Mouse (Mus musculus) spleen, adult 2 months (tissue): ENCODE results near the gene Wfdc21. TPM values are rescaled to one million over a fixed set of nuclear protein-coding genes. Genes with fewer than 3 reads are reported as not detected.

Experiments used
- DNase-seq, 2 experiments: peaks; one replicate each; pipeline versions ENCODE4 v3.0.0 to v3.0.0-alpha.2; 2012 to 2021; ENCODE audit warnings: low spot score in 2 of 2, low read depth in 1 of 2
- H3K27ac ChIP-seq: fragments of 200-500 bp; 2 replicates; pipeline ENCODE4 v1.5.1; 2012; ENCODE audit warnings: low read length, inconsistent platforms; ENCODE audit not compliant: insufficient read depth
- H3K27me3 ChIP-seq: fragments of 200-500 bp; 2 replicates; pipeline ENCODE4 v1.6.1; 2012; ENCODE audit warnings: mild to moderate bottlenecking, moderate library complexity, low read length, inconsistent platforms; ENCODE audit not compliant: control insufficient read depth, insufficient read depth
- H3K36me3 ChIP-seq: fragments of 200-500 bp; 2 replicates; pipeline ENCODE4 v1.6.1; 2012; ENCODE audit warnings: mild to moderate bottlenecking, low read length, inconsistent platforms; ENCODE audit not compliant: control insufficient read depth, insufficient read depth
- H3K4me1 ChIP-seq: fragments of 200-500 bp; 2 replicates; pipeline ENCODE4 v1.6.1; 2011; ENCODE audit warnings: inconsistent platforms; ENCODE audit not compliant: control insufficient read depth, insufficient read depth, insufficient read length
- H3K4me3 ChIP-seq: fragments of 200-500 bp; 2 replicates; pipeline ENCODE4 v1.5.1; 2011; ENCODE audit warnings: mild to moderate bottlenecking, inconsistent platforms; ENCODE audit not compliant: insufficient read depth, insufficient read length; ENCODE audit errors: extremely low read depth
- CTCF ChIP-seq: fragments of 200-500 bp; IDR thresholded peaks from 2 replicates; pipeline ENCODE4 v1.5.1; 2011; ENCODE audit warnings: mild to moderate bottlenecking, inconsistent platforms; ENCODE audit not compliant: insufficient read depth, insufficient read length, insufficient replicate concordance; ENCODE audit errors: extremely low read depth
- POLR2A ChIP-seq: fragments of 200-500 bp; IDR thresholded peaks from 2 replicates; pipeline ENCODE4 v1.6.1; 2011; ENCODE audit warnings: low read depth, low read length, inconsistent platforms
- WGBS: fragments of 180-500 bp; shearing (Covaris S2); methylation state at CpG from one replicate; pipeline ENCODE4 v1.1.7; 2018; 5-methylcytosine and 5-hydroxymethylcytosine counted together
- polyA plus RNA-seq: library from polyadenylated mRNA; depleted of rRNA; stranded (reverse); fragments of >200 nt; gene quantifications from 2 replicates; pipeline ENCODE4 v1.2.3, GENCODE M21; 2012; rRNA removed

Gene Wfdc21
- polyA plus RNA-seq, 1 experiment: 17.1 TPM

DNA sequence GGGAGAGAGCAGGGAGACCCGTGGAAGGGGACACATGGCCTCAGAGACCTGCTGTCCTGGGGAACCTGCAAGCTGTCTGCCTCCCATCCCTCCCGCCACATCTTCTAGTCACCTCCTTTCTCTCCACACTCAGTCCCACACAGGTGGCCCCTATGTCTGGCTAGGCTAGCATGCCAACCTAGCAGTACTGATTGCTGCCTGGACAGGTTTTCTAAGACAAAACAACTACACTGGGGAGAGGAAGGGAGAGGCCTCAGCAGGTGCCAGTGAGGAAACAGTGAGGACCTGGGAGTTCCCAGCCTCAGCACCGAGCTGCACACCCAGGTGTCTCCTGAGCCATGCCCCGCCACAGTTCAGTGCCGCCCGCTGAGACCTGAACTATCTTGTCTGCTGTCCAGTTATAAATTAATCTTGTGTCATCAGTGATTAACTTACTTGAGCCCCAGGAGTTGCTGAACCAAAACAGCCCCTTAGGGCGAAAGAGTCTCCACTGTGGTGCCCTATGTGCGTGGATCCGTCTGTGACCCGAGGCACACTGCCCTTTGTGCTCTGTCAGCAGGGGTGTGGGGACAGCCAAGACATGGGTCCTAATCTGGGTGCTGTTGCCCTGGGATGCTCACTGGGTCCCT lies 50.4 kb downstream of the Wfdc21 start:
- 0 out of 2 replicates have a peak, but pooled peaks cover 2% of the 10 kb centered on the region for H3K27me3 ChIP-seq
- H3K4me1 ChIP-seq: no peaks in the 10 kb centered on the region
- H3K36me3 ChIP-seq: no peaks in the 10 kb centered on the region
- no peak for DNase-seq
- no peak for TF ChIP-seq CTCF
- TF ChIP-seq POLR2A: no peak
- no peak overlapping the region for H3K27ac ChIP-seq
- 85% methylated on average over 10 of the region's 10 CpGs for WGBS
- no peak overlapping the region for H3K4me3 ChIP-seq

DNA sequence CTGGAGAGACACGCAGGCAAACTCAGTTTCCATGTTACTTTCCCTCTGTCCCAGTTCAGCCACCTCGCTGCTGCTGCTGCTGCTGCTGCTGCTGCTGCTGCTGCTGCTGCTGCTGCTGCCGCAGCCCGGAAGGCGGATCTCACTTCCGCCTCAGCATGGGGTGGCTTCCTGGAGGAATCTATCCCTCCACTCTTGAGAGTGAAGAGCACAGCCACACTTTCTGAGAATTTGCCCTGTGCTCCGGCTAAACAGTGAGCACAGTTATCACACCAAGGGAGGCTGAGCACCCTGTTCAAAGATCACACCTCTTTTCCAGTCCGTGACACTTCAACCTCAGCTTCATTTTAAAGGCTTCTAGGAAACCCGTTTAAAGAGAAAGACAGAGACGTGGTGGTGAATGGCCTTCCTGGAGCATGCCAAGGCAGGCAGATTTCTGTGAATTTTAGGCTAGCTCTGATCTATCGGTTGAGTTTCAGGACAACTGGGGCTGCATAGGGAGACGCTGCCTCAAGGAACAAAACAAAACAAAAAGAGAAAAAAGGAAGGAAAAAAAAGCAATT lies 53.2 kb downstream of the Wfdc21 start:
- H3K36me3 ChIP-seq: no peaks in the 10 kb centered on the region
- no peaks in the 10 kb centered on the region for H3K27me3 ChIP-seq
- H3K27ac ChIP-seq: no peak overlapping the region
- no peak for DNase-seq
- no peak overlapping the region for H3K4me3 ChIP-seq
- 71% methylated on average over 12 of the region's 12 CpGs for WGBS
- no peaks in the 10 kb centered on the region for H3K4me1 ChIP-seq
- TF ChIP-seq CTCF: no peak
- TF ChIP-seq POLR2A: no peak

DNA sequence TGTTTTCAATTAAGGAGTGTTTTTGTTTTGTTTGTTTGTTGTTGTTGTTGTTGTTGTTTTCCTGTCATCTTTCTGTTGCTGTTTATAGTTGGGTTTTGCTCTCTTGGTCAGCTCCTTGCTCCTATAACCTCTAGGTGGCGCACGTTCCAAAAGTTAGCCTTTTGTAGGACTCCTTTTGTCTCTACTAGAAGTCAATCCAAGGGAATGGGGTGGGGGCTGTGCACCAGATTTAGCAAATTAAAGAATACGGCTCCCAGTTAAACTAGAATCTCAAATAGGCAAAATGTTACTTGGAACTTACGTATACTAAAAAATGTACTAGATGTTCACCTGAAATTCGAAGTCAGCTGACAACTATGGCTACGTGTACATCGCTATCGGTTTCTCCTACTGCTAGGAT lies 55.4 kb downstream of the Wfdc21 start:
- H3K4me1 ChIP-seq: no peaks in the 10 kb centered on the region
- no peak overlapping the region for H3K27ac ChIP-seq
- no peak for TF ChIP-seq POLR2A
- no peak for TF ChIP-seq CTCF
- H3K4me3 ChIP-seq: no peak overlapping the region
- no peaks in the 10 kb centered on the region for H3K36me3 ChIP-seq
- no peak for DNase-seq
- 71% methylated on average over 8 of the region's 8 CpGs for WGBS
- no peaks in the 10 kb centered on the region for H3K27me3 ChIP-seq

Other genes starting within 250 kb of the Wfdc21 start
- gene Heatr9, start 224.8 kb upstream of the Wfdc21 start, polyA plus RNA-seq: 0.18 and 0.21 TPM in 2 replicates
- gene Ccl5, start 216.4 kb upstream of the Wfdc21 start, polyA plus RNA-seq: 519 and 769 TPM in 2 replicates
- gene Ccl9, start 168.3 kb upstream of the Wfdc21 start, polyA plus RNA-seq: 3.5 TPM in 2 replicates
- gene Ccl6, start 153.9 kb upstream of the Wfdc21 start, polyA plus RNA-seq: 12.5 and 15.6 TPM in 2 replicates
- not detected in 2 replicates for gene Rpl9-ps1, start 101.3 kb upstream of the Wfdc21 start, polyA plus RNA-seq
- gene Ccl3, start 97.6 kb upstream of the Wfdc21 start, polyA plus RNA-seq: 5.9 and 7.6 TPM in 2 replicates
- gene Ccl4, start 84.4 kb upstream of the Wfdc21 start, polyA plus RNA-seq: 3.8 and 5.1 TPM in 2 replicates
- gene Wfdc17, start 42.9 kb upstream of the Wfdc21 start, polyA plus RNA-seq: 4.2 and 4.8 TPM in 2 replicates
- not detected in 2 replicates for gene Wfdc18, start 37.9 kb upstream of the Wfdc21 start, polyA plus RNA-seq
- gene Heatr6, start 6.8 kb downstream of the Wfdc21 start, polyA plus RNA-seq: 18.2 and 26.6 TPM in 2 replicates
- 0.40 and 0.63 TPM in 2 replicates for gene Hnf1b, start 103.1 kb downstream of the Wfdc21 start, polyA plus RNA-seq
- 3.1 TPM in 2 replicates for gene Ddx52, start 195.1 kb downstream of the Wfdc21 start, polyA plus RNA-seq
- 19.4 and 20.3 TPM in 2 replicates for gene Synrg, start 217.5 kb downstream of the Wfdc21 start, polyA plus RNA-seq